Mouse (Mus musculus) ES-E14 (cell line): ENCODE measurements around the gene Cav3. TPM values are rescaled to one million over a fixed set of nuclear protein-coding genes. Genes with fewer than 3 reads are reported as not detected.

ENCODE experiments used
- DNase-seq: peaks from one replicate; pipeline ENCODE4 v3.0.0-alpha.2; 2013; ENCODE audit warnings: low read depth, low spot score
- H3K27ac ChIP-seq: 2 replicates; pipeline ENCODE4 v1.5.1; 2012; ENCODE audit warnings: low read depth, mild to moderate bottlenecking, low read length, moderate library complexity, mixed read lengths; ENCODE audit not compliant: poor library complexity, insufficient read depth, severe bottlenecking
- H3K36me3 ChIP-seq: 2 replicates; pipeline ENCODE4 v1.6.1; 2012; ENCODE audit warnings: mild to moderate bottlenecking, low read length, moderate library complexity, mixed read lengths; ENCODE audit not compliant: control insufficient read depth, poor library complexity, insufficient read depth, severe bottlenecking
- H3K4me1 ChIP-seq, 2 experiments: fragments of 150-350 bp in 1 of 2; sonication (generic) in 1 of 2; 2 replicates each; pipeline ENCODE4 v1.6.1; 2012; ENCODE audit warnings: low read length in 2 of 2, mild to moderate bottlenecking in 1 of 2, mixed read lengths in 1 of 2; ENCODE audit not compliant: control insufficient read depth in 2 of 2, insufficient read depth in 2 of 2, poor library complexity in 1 of 2
- H3K4me3 ChIP-seq, 2 experiments: fragments of 150-350 bp in 1 of 2; sonication (generic) in 1 of 2; 2 replicates each; pipeline ENCODE4 v1.5.1; 2012; ENCODE audit warnings: low read length in 2 of 2, low read depth in 1 of 2, mild to moderate bottlenecking in 1 of 2, mixed read lengths in 1 of 2; ENCODE audit not compliant: insufficient read depth in 1 of 2, poor library complexity in 1 of 2, severe bottlenecking in 1 of 2
- H3K9ac ChIP-seq: 2 replicates; pipeline ENCODE4 v1.6.1; 2012; ENCODE audit warnings: low read depth, mild to moderate bottlenecking, low read length, mixed read lengths; ENCODE audit not compliant: poor library complexity, insufficient read depth, severe bottlenecking
- H3K9me3 ChIP-seq: fragments of 150-350 bp; sonication (generic); 2 replicates; pipeline ENCODE4 v1.6.1; 2012; ENCODE audit warnings: low read depth, mild to moderate bottlenecking, low read length; ENCODE audit not compliant: control insufficient read depth, insufficient read depth
- CHD2 ChIP-seq: IDR thresholded peaks from 2 replicates; pipeline ENCODE4 v1.6.1; 2014; ENCODE audit warnings: mild to moderate bottlenecking, low read depth, low read length, inconsistent platforms
- HCFC1 ChIP-seq: IDR thresholded peaks from 2 replicates; pipeline ENCODE4 v1.6.1; 2012; ENCODE audit warnings: low read length, inconsistent platforms, borderline replicate concordance; ENCODE audit not compliant: insufficient read depth
- MAFK ChIP-seq: IDR thresholded peaks from 2 replicates; pipeline ENCODE4 v1.6.1; 2014; ENCODE audit warnings: mild to moderate bottlenecking, low read depth, low read length, inconsistent platforms; ENCODE audit not compliant: insufficient read depth
- ZC3H11A ChIP-seq: IDR thresholded peaks from 2 replicates; pipeline ENCODE4 v1.6.1; 2012; ENCODE audit warnings: low read depth, mild to moderate bottlenecking, inconsistent platforms, low read length, borderline replicate concordance
- ZNF384 ChIP-seq: IDR thresholded peaks from 2 replicates; pipeline ENCODE4 v1.6.1; 2012; ENCODE audit warnings: low read depth, low read length, inconsistent platforms
- in situ Hi-C, 2 experiments: fragments of 600-800 bp; cut with MboI; formaldehyde crosslinking; loops; one replicate each; pipeline ENCODE4 v1.15.1; 2025; ENCODE audit warnings: low sequenced_read_pairs in 2 of 2, inconsistent platforms in 1 of 2; ENCODE audit not compliant: unreplicated experiment in 2 of 2
- total RNA-seq: library from RNA; depleted of rRNA; stranded (reverse); fragments of 300-350 nt; gene quantifications from 2 replicates; pipeline ENCODE4 v1.2.3, GENCODE M21; 2012

Gene Cav3
- total RNA-seq, 1 experiment, result not detected

DNA sequence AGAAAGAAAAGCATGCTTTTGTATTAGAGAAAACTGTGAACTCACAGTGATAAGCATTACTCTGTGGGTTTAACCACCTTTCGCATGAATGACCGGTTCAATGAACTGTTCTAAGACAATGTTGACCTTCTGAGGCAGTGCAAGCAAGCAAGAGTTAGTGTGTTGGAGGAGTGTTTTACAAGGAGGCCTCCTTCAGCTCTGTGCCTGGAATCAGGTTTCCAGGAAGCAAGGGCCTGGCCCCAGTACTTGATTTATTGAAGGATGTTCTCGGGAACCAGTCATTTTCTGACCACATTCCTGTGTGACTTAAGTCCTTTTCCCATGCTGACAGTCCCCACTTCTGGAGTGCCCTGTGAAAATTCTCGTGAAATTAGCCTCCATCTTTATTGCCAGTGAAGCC is 35.9 kb downstream of the Cav3 start:
- in situ Hi-C loops, result no loop called here
- Histone ChIP-seq H3K4me1 (no peaks in the 10 kb centered on the region), H3K4me3 (no peak overlapping the region), H3K36me3 (no peaks in the 10 kb centered on the region), H3K9ac (no peak overlapping the region), H3K9me3 (no peaks in the 10 kb centered on the region), H3K27ac (no peak overlapping the region)
- no peak for DNase-seq
- TF ChIP-seq MAFK (no peak), HCFC1 (no peak), ZC3H11A (no peak), CHD2 (no peak), ZNF384 (no peak)

DNA sequence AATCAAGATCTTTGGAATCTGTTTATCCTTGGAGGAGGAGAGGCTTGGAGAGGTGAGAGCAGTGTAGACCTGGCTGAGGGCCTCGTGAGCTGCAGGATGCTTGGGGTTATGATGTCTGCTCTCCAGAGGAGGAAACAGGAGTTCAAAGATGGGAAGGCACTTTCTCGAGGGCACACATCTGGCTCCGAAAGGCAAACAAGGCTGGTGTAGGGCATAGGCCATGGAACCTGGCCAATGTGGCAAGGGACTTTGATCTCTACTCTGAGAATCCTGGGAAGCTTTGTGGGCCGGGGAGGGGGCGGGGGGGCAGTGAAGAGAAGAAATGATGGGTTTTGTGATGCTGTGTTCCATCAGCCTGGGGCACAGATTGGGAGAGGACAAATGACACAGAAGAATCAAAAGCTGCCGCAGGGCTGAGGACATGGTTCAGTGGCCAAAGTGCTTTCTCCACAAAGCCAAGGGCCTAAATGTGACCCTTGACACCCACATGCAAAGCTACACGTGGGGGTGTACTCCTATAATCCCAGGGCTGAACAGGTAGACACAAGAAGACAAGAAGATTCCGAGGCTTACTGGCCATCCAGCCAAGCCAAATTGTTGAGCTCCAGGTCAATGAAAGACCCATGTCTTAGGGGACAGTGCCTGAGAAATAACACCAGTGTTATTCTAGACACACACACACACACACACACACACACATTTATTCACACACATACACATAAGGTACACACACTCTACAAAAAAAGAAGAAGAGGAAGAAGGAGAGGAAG is 37.2 kb downstream of the Cav3 start:
- in situ Hi-C loops, result no loop called here

DNA sequence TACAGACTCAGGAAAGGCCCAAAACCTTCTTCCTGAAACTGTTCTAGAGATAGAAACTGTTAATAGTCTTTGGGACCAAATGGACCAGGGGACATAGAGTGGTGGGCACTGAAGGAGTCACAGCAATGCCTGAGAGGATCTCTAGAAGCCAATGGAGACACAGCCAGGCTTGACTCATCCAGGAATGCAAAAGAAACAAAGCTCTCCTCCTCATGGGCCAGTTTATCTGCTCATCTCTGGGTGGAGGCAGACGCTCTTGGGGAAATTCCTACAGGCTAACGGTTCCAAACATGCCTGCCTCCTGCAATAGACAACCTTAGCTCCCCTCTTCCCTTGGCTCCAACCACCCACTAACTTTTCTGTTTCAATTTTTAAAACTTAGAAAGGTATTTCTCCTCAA is 38.2 kb downstream of the Cav3 start:
- no peak overlapping the region for H3K9ac ChIP-seq
- no peaks in the 10 kb centered on the region for H3K9me3 ChIP-seq
- DNase-seq, result no peak
- in situ Hi-C loops, result no loop called here
- H3K4me1 ChIP-seq, result no peaks in the 10 kb centered on the region
- no peak overlapping the region for H3K27ac ChIP-seq
- TF ChIP-seq CHD2 (no peak), ZNF384 (no peak), HCFC1 (no peak), ZC3H11A (no peak), MAFK (no peak)
- no peak overlapping the region for H3K4me3 ChIP-seq
- no peaks in the 10 kb centered on the region for H3K36me3 ChIP-seq

More for the DNA sequence above, 37.2 kb downstream of the Cav3 start:
- H3K4me1 ChIP-seq, result no peaks in the 10 kb centered on the region
- TF ChIP-seq HCFC1 (no peak), ZC3H11A (no peak), CHD2 (no peak), MAFK (no peak), ZNF384 (no peak)
- H3K4me3 ChIP-seq, result no peak overlapping the region
- no peak for DNase-seq
- H3K36me3 ChIP-seq, result no peaks in the 10 kb centered on the region
- no peak overlapping the region for H3K9ac ChIP-seq
- H3K9me3 ChIP-seq, result no peaks in the 10 kb centered on the region
- H3K27ac ChIP-seq, result no peak overlapping the region

DNA sequence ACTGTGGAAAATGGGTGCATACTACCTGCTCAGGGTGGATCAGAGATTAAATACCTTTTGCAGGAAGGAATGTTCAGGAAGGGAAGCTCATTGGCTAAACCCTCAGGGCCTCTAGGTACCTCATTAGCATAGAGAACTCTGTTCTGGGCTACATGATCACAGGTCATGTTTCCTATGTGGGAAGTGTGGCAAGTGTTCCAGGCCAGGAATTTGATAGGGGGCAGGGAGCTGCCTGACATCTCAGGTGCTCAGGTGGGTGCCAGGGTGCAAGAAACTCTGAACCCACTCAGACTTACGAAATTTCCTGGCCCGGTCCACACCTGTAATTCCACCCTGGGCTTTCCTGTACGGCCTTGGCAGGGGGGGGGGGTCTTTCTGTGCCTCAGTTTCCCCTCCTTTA is 39.4 kb downstream of the Cav3 start:
- TF ChIP-seq HCFC1 (no peak), MAFK (no peak), CHD2 (no peak), ZNF384 (no peak), ZC3H11A (no peak)
- H3K9ac ChIP-seq, result no peak overlapping the region
- no peaks in the 10 kb centered on the region for H3K9me3 ChIP-seq
- no peak overlapping the region for H3K4me3 ChIP-seq
- no peak for DNase-seq
- H3K4me1 ChIP-seq, result no peaks in the 10 kb centered on the region
- H3K36me3 ChIP-seq, result no peaks in the 10 kb centered on the region
- in situ Hi-C loops, result no loop called here
- H3K27ac ChIP-seq, result no peak overlapping the region
